Mouse (Mus musculus) heart, embryonic 12.5 days (tissue): Measurements from ENCODE around the gene Loxl1. TPM values are rescaled to one million over a fixed set of nuclear protein-coding genes. Genes with fewer than 3 reads are reported as not detected.

ENCODE experiments used
- ATAC-seq: fragments of 200-750 bp; cut with Nextera tagmentation; 2 replicates; pipeline ENCODE4 v1.8.0; 2017; ENCODE audit warnings: moderate TSS enrichment, moderate library complexity; ENCODE audit not compliant: insufficient number of reproducible peaks, low FRiP score
- H3K27ac ChIP-seq: fragments of 300-500 bp; sonication (generic); 2 replicates; pipeline ENCODE4 v1.5.1; 2016; ENCODE audit warnings: mild to moderate bottlenecking, moderate library complexity; ENCODE audit not compliant: poor library complexity, severe bottlenecking
- H3K27me3 ChIP-seq: fragments of 300-500 bp; sonication (generic); replicated peaks from 2 replicates; pipeline ENCODE4 v1.6.1; 2016; ENCODE audit warnings: mild to moderate bottlenecking, moderate library complexity
- H3K36me3 ChIP-seq: fragments of 300-500 bp; sonication (generic); 2 replicates; pipeline ENCODE4 v1.6.1; 2016; ENCODE audit warnings: mild to moderate bottlenecking, moderate library complexity
- H3K4me1 ChIP-seq: fragments of 300-500 bp; sonication (generic); replicated peaks from 2 replicates; pipeline ENCODE4 v1.6.1; 2016; ENCODE audit warnings: mild to moderate bottlenecking
- H3K4me2 ChIP-seq: fragments of 300-500 bp; sonication (generic); 2 replicates; pipeline ENCODE4 v1.6.1; 2016; ENCODE audit warnings: mild to moderate bottlenecking, moderate library complexity
- H3K4me3 ChIP-seq: fragments of 300-500 bp; sonication (generic); 2 replicates; pipeline ENCODE4 v1.5.1; 2016; ENCODE audit warnings: mild to moderate bottlenecking
- H3K9ac ChIP-seq: fragments of 300-500 bp; sonication (generic); 2 replicates; pipeline ENCODE4 v1.6.1; 2016; ENCODE audit warnings: mild to moderate bottlenecking, moderate library complexity
- H3K9me3 ChIP-seq: fragments of 300-500 bp; sonication (generic); replicated peaks from 2 replicates; pipeline ENCODE4 v1.6.1; 2016; ENCODE audit warnings: mild to moderate bottlenecking, moderate library complexity
- WGBS: fragments of 180-500 bp; shearing (Covaris S2); methylation state at CpG from one replicate; pipeline ENCODE4 v1.1.7; 2016; 5-methylcytosine and 5-hydroxymethylcytosine counted together
- polyA plus RNA-seq: library from polyadenylated mRNA; unstranded; fragments of >200 nt; fragmentation: Nextera tagmentation; extraction: Ambion mirVana; gene quantifications from 2 replicates; pipeline ENCODE4 v1.2.1, GENCODE M21; 2016

Gene Loxl1
- 57.4 and 62.4 TPM in 2 replicates for polyA plus RNA-seq

- H3K9ac ChIP-seq, result peak within 1 kb of the TSS; percentile 81
- H3K27me3 ChIP-seq, result no peaks in the 10 kb centered on the region; the same call in 1 of the 2 replicates
- peak within 1 kb of the TSS; percentile 71 for H3K27ac ChIP-seq
- peak; percentile 34 for ATAC-seq
- no peaks in the 10 kb centered on the region for H3K9me3 ChIP-seq
- 3% methylated on average over 21 of the region's 21 CpGs for WGBS
- peak within 1 kb of the TSS; percentile 58 for H3K4me3 ChIP-seq
- peak within 1 kb of the TSS; percentile 73 for H3K4me2 ChIP-seq
- H3K4me1 ChIP-seq, result peaks cover 78% of the 10 kb centered on the region
- no peaks in the 10 kb centered on the region for H3K36me3 ChIP-seq
Observed at GRCm38 (mm10) chr9:58312944-58313359, at the start of gene Loxl1. TSS of gene Loxl1 (minus strand) at chr9:58313186.

GRCm38 (mm10) chr9:58361956-58362355 lies 49.0 kb upstream of the Loxl1 start:
- H3K4me3 ChIP-seq, result no peak overlapping the region
- 79% methylated on average over 7 of the region's 7 CpGs for WGBS
- 0 out of 2 replicates have a peak, but pooled peaks cover 8% of the 10 kb centered on the region for H3K27me3 ChIP-seq
- H3K4me2 ChIP-seq, result no peak overlapping the region
- ATAC-seq, result no peak
- no peaks in the 10 kb centered on the region for H3K9me3 ChIP-seq
- no peak overlapping the region for H3K27ac ChIP-seq
- H3K36me3 ChIP-seq, result no peaks in the 10 kb centered on the region
- no peak overlapping the region for H3K9ac ChIP-seq
- no peaks in the 10 kb centered on the region for H3K4me1 ChIP-seq

DNA sequence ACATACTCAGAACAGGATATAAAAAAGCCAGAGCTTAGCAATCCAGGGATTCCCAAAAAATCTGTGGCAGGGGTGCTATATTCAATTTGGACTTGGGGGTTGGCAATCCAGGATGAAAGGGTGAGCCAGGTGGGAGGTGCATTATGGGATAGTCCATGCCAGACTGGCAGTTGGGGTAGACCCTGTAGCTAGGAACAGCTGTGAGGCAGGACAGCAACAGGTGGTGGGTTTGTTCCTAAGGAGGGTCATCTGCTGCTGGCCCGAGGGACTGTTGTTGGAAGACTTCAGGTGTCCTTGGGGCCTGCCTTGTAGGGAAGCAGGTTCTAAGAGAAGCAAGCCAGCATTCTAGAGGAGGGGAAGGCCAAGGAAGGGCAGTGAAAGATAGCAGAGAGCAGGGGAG lies 48.4 kb upstream of the Loxl1 start:
- no peak overlapping the region for H3K9ac ChIP-seq
- no peak overlapping the region for H3K4me2 ChIP-seq
- 71% methylated on average over 1 of the region's 1 CpGs for WGBS
- H3K36me3 ChIP-seq, result no peaks in the 10 kb centered on the region
- no peak overlapping the region for H3K27ac ChIP-seq
- H3K27me3 ChIP-seq, result 0 out of 2 replicates have a peak, but pooled peaks cover 8% of the 10 kb centered on the region
- ATAC-seq, result no peak
- no peak overlapping the region for H3K4me3 ChIP-seq
- H3K9me3 ChIP-seq, result no peaks in the 10 kb centered on the region
- H3K4me1 ChIP-seq, result no peaks in the 10 kb centered on the region

GRCm38 (mm10) chr9:58355262-58356050 lies 42.5 kb upstream of the Loxl1 start:
- Histone ChIP-seq H3K9me3 (no peaks in the 10 kb centered on the region), H3K36me3 (no peaks in the 10 kb centered on the region), H3K27ac (no peak overlapping the region), H3K4me2 (no peak overlapping the region), H3K27me3 (no peaks in the 10 kb centered on the region), H3K9ac (no peak overlapping the region), H3K4me1 (no peaks in the 10 kb centered on the region), H3K4me3 (no peak overlapping the region)
- WGBS, result 27% methylated on average over 6 of the region's 6 CpGs
- no peak for ATAC-seq

DNA sequence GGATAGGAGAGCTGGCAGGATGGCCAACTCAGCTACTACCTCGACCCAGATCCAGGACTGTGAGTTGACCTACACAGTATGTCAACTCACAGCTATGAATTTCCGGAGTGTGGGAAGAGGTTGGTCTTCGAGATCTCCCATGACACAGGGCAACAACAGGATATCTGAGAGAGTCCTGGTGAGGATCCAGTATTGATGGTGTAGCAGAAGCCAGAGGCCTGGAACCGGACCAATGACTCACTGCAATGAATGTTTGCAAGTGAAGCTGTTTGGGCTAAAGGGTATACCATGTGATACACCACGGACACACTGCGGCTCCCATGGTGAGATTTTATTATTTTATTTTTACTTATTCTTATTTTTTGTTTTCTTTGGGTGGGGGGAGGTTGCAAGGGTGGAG lies 41.7 kb upstream of the Loxl1 start:
- no peak overlapping the region for H3K27ac ChIP-seq
- no peak overlapping the region for H3K9ac ChIP-seq
- H3K9me3 ChIP-seq, result no peaks in the 10 kb centered on the region
- H3K4me1 ChIP-seq, result no peaks in the 10 kb centered on the region
- WGBS, result 76% methylated on average over 6 of the region's 6 CpGs
- no peak overlapping the region for H3K4me2 ChIP-seq
- H3K4me3 ChIP-seq, result no peak overlapping the region
- no peaks in the 10 kb centered on the region for H3K36me3 ChIP-seq
- H3K27me3 ChIP-seq, result no peaks in the 10 kb centered on the region
- ATAC-seq, result no peak

DNA sequence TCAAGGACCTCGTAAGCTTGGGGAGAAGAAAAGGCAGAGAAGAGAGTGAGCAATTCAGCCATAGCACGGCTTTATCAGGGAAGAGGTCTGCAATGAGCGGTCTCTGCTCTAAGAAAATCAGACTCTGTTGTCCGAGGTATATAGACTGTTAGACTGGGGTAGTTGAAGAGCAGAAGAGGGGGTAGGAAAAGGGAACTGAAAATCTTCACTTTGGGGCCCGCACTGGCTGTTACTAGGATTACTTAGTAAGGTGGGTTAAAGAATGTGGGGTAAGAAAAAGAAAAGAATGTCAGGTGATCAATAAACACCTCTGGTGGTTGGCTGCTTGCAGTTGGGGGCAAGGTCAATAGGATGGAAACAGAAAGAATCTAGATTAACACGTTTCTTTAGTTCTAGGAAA lies 40.2 kb upstream of the Loxl1 start:
- Histone ChIP-seq H3K4me3 (no peak overlapping the region), H3K27ac (no peak overlapping the region), H3K9me3 (no peaks in the 10 kb centered on the region), H3K27me3 (no peaks in the 10 kb centered on the region), H3K4me2 (no peak overlapping the region), H3K4me1 (no peaks in the 10 kb centered on the region), H3K9ac (no peak overlapping the region), H3K36me3 (no peaks in the 10 kb centered on the region)
- no peak for ATAC-seq
- WGBS, result 78% methylated on average over 6 of the region's 6 CpGs

DNA sequence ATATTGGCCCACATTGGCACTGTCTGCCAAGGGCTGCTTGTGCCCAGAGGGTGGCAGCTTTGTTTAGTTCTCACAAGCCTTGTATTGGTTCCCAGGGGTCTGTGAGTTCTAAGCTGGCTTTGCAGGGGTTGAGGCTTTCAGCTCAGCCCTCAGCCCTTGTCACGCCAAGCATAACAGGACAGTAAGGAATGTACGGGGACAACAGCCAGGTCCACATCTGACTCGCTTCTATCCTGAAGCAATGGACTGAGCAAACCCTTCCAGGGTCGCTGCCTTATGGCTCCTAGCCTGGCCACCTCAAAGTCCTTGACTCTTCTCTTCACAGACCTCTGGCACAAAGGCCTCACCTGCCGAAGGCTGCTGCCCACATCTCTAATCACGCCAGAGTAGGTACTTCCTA lies 34.8 kb upstream of the Loxl1 start:
- Histone ChIP-seq H3K4me3 (no peak overlapping the region), H3K9ac (no peak overlapping the region), H3K4me2 (no peak overlapping the region), H3K4me1 (peaks cover 6% of the 10 kb centered on the region), H3K27ac (no peak overlapping the region), H3K36me3 (no peaks in the 10 kb centered on the region), H3K9me3 (no peaks in the 10 kb centered on the region), H3K27me3 (peaks cover 7% of the 10 kb centered on the region)
- ATAC-seq, result no peak
- WGBS, result 80% methylated on average over 6 of the region's 6 CpGs

DNA sequence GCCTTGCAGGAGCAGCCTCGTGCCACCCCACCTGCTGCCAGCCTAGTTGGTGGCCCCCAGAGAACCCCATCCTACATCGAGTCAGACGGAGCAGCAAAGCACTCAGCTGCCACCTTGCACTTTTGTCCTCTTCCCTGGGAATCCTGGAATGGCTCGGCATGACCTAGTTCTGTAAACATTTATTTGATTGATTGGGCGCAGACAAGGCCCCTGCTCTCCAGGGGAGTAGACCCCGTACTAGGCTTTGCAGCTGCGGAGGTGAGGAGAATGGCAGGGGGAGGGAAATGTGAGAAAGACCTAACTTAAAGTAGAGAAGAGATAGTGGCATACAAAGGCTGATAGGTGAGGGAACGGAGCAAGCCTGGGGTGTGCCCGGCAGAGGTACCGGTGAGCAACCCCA lies 33.5 kb upstream of the Loxl1 start:
- H3K4me3 ChIP-seq, result no peak overlapping the region
- H3K9me3 ChIP-seq, result no peaks in the 10 kb centered on the region
- H3K36me3 ChIP-seq, result no peaks in the 10 kb centered on the region
- ATAC-seq, result no peak
- 21% methylated on average over 10 of the region's 10 CpGs for WGBS
- H3K4me1 ChIP-seq, result peaks cover 6% of the 10 kb centered on the region
- no peak overlapping the region for H3K9ac ChIP-seq
- peaks cover 7% of the 10 kb centered on the region for H3K27me3 ChIP-seq
- H3K4me2 ChIP-seq, result 0 out of 2 replicates have a peak overlapping the region, but pooled peaks have one; percentile 3
- no peak overlapping the region for H3K27ac ChIP-seq

- Histone ChIP-seq H3K4me1 (peaks cover 6% of the 10 kb centered on the region), H3K27ac (no peak overlapping the region), H3K9me3 (no peaks in the 10 kb centered on the region), H3K27me3 (peaks cover 7% of the 10 kb centered on the region), H3K36me3 (no peaks in the 10 kb centered on the region), H3K4me3 (no peak overlapping the region), H3K9ac (no peak overlapping the region), H3K4me2 (no peak overlapping the region)
- 41% methylated on average over 7 of the region's 7 CpGs for WGBS
- ATAC-seq, result no peak
Observed at GRCm38 (mm10) chr9:58345963-58346362, 33.0 kb upstream of the Loxl1 start.

- no peaks in the 10 kb centered on the region for H3K9me3 ChIP-seq
- WGBS, result 88% methylated on average over 1 of the region's 1 CpGs
- peaks cover 6% of the 10 kb centered on the region for H3K4me1 ChIP-seq
- no peak overlapping the region for H3K27ac ChIP-seq
- H3K36me3 ChIP-seq, result no peaks in the 10 kb centered on the region
- H3K27me3 ChIP-seq, result no peaks in the 10 kb centered on the region; the same call in 1 of the 2 replicates
- H3K9ac ChIP-seq, result no peak overlapping the region
- ATAC-seq, result no peak
- H3K4me2 ChIP-seq, result no peak overlapping the region
- H3K4me3 ChIP-seq, result no peak overlapping the region
Observed at GRCm38 (mm10) chr9:58341795-58342194, 28.8 kb upstream of the Loxl1 start.

- no peak for ATAC-seq
- 0 out of 2 replicates have a peak, but pooled peaks cover 2% of the 10 kb centered on the region for H3K9me3 ChIP-seq
- WGBS, result 63% methylated on average over 8 of the region's 8 CpGs
- H3K36me3 ChIP-seq, result no peaks in the 10 kb centered on the region
- H3K4me3 ChIP-seq, result no peak overlapping the region
- no peak overlapping the region for H3K27ac ChIP-seq
- no peak overlapping the region for H3K9ac ChIP-seq
- no peaks in the 10 kb centered on the region for H3K27me3 ChIP-seq
- no peaks in the 10 kb centered on the region for H3K4me1 ChIP-seq
- no peak overlapping the region for H3K4me2 ChIP-seq
Observed at GRCm38 (mm10) chr9:58336650-58337281, 23.8 kb upstream of the Loxl1 start.
